Mouse (Mus musculus): ENCODE data around the gene Lrrc57.
A peak's percentile ranks its signal among the peaks of the same experiment; 100 is the strongest.
"Not testable (repeated sequence)": the region's sequence is repeated elsewhere in the genome, so short reads cannot be mapped to it uniquely, and the experiment has no call there.

Lrrc57 gene

DNA sequence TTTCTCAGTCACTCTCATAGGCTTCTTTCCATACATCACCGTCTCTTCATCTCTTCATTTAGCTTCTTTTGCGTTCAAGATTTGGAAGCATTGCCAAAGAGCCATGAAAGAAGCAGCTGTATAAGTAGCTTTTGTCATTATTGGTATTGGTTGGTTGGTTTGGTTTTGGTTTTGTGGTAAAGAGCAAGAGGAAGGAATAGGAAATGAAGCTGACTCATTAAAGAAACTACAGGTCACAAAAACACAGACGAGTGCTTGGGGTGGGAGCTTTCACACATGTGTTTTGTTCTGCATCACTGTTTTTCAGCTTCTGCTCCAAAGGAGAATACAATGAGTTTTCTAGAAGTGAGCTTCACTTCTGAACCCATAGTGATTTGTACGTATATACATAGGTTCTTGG is 9.8 kb downstream of the Lrrc57 start:
- DNase-seq (ENCODE audit: low read depth), result no peak

DNA sequence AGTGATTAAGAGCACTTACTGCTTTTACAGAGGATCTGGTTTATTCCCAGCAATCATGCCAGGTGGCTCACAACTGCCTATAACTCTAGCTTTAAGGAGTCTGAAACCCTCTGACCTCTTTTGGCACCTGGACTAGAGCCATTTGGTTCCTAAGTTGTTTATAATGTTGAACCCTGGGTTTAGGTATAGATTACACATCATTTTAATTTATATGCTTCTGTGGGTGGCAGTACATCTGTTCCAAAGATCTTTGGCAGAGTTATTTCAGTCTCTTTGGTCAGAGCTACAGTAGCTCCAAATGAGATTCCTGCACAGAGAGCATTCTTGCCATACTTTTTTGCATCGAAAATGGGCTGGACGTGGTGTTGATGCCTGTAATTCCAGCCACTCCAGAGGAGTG is 11.6 kb downstream of the Lrrc57 start:
- no peak for DNase-seq (ENCODE audit: low read depth)

DNA sequence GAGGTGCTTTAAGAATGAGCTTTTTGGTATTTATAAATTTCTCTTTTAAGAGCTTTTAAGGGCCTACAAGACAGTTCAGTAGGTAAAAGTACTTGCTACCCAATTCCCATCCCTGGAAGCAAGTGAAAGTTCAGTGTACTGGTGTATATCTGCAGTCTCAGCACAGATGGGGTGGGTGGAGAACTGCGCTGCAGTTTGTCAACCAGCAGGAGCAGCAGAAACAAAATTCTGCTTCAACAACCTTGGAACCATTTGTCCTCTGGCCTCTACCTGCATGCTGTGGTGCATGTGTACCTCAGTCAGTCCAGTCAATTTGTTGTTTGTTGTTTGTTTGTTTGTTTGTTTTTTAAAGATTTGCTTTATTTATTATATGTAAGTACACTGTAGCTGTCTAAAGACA is 17.1 kb downstream of the Lrrc57 start:
- DNase-seq (ENCODE audit: low read depth), result no peak

DNA sequence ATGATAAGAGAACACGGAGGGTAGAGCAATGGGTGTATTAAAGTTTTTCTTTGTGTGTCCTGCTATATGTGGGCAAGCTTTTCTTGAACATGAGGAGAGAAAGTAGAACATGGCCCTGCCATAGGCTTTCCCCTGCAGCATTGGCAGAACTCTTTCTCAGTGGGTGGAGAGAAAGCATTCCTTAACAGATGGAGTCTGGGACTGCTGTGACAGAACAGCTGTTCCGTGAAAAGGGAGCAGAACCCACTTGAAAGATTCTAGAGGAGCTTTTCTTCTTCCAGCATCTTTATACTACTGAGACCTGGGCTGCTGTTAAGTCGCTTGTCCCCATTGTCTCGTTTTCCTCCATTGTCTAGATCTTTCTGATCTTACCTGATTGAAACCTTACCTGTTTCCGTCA is 19.6 kb downstream of the Lrrc57 start:
- no peak for DNase-seq (ENCODE audit: low read depth)

- DNase-seq (ENCODE audit: low read depth), result peak; percentile 39
Observed at GRCm38 (mm10) chr2:120578286-120578685, 31.0 kb downstream of the Lrrc57 start.

DNA sequence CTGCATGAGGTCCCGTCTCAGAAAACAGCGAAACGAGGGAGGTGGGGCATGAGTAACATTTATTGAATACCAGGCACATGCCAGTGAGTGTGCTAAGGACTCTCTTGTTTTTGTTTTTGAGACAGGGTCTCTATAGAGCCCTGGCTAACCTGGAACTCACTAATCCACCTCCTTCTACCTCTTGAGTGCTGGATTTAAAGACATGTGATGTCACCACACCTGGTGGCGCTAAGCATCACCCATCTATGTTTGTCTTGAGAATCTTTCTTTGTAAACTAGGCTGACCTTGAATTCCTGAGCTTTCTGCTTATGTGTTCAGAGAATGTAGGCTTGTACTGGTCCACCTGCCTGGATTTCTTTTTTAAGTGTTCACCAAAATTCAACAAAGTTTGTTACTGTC is 31.5 kb downstream of the Lrrc57 start:
- DNase-seq (ENCODE audit: low read depth), result no peak

DNA sequence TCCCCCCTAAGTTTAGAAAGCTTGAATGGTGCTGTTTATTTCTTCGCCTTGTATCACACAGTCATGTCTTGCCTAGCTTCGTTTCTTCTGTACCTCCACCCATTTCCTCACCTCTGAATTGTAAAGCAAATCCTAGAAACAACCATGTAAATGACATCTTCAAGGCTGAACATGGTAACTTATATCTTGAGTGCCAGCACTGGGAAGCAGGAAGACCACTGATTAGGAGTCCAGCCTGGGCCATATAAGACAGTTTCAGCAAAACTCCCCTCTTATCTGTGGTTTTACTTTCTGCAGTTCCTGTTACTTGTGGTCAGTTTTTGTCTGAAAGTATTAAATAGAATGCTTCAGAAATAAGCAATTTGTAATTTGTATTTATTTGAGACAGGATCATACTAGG is 33.3 kb downstream of the Lrrc57 start:
- no peak for DNase-seq (ENCODE audit: low read depth)

DNA sequence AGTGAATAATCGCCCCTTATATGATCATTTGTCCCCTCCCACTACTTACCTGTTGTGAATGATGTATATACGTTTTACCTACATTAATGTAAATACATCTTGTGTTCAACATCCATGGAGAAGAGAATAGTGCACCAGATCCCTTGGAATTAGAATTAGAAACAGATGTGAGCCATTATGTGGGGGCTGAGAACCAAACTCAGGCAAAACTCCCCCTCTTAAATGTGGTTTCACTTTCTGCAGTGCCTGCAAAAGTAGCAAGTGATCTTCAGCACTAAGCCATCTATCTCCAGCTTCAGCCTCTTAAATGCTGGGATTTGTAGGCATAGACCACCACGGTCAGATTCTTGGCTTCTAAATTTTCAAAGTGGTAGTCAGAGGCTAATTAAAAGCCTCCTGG is 34.2 kb downstream of the Lrrc57 start:
- no peak for DNase-seq (ENCODE audit: low read depth)

- not testable (repeated sequence) for DNase-seq (ENCODE audit: low read depth)
Observed at GRCm38 (mm10) chr2:120572161-120572560, 37.2 kb downstream of the Lrrc57 start.

GRCm38 (mm10) chr2:120571081-120571480 is 38.2 kb downstream of the Lrrc57 start:
- DNase-seq (ENCODE audit: low read depth), result no peak

DNA sequence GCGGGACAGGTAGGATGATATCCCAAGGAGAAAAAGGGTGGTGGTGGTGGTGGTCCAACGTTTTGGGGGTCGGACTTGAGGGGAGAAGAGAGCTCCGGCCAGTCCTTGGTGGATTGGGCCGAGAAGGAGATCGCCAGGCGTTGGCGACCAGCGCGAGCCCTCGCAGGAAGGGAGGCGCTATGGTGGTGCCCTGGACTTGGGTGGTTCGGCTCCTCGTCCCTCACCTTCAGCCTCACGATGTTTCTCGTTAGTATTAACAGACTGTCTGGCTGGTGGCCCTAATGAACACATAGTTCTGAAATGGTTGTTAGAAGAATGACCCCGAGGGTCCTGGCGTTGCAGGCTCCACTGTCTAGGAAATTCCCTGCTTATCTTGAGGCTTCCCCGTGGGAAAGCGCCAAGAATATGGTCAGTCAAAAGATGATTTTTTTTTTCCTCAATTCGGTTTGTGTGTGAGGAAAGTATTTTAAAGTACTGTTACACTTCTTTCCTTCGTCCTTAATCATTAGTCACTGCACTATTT is 41.5 kb downstream of the Lrrc57 start:
- no peak for DNase-seq (ENCODE audit: low read depth)

DNA sequence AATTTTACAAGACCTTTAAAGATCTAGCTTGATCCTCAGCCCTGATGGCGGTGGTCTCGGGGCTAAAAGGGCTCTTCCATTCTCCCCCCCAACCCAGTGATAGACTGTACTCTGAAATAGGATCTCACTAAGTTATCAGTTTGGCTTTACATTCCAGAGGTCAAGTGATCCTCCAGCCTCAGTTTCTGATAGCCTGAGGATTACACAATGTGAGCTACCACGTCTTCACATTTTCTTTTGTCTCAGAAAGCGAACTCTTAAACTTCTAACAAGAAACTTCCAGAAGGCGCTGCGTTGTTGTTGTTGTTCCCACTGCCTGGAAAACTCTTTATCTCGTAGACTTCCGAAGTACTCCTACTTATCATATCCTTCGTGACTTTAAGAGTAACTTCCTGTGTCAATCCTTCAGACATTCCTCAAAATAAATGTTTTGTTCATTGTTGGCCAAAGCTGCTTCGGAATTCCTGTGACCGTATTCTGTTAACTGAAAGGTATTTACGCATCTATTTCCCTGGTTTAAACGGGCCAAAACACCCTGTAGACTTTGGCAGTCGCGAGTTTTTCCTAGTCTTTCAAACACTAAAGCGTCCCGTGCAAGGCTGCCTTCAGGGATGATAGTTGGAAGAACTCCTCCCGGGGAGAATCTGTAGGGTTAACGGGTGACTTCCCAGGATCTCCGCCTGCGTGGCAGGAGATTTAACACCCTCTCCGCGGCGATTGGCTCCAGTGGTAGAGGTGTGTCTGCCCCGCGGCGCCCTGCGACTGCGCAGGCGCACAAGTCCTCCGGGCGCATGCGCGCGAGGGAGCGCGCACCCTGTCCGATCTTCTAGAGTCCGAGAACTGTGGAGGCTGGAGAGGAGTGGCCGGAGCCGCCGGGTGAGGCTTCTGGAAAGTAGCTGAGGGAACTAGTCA is 42.2 kb downstream of the Lrrc57 start, which contains the start of gene Snap23:
Gene Snap23 (plus strand): TSS at position 786 of the 912 bp plus-strand sequence.
- DNase-seq (ENCODE audit: low read depth), result peak; percentile 91

DNA sequence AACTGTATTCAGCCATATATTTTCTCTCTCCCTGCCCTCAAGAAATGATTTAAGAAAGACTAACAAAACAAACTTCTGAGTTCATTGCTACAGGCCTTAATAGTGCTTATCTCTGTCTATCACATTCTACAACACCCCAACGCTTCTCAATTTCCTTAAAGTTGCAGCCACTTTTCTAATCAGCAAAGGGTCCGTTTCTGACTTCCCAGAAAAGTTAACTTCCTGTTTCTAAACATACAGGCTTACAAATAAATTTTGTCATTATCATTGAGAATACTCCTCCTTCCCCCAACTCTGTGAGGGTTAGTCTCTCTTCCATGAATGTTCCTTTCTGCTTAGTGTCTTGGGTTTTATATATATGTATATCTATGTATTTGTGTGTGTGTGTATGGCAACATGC is 44.0 kb downstream of the Lrrc57 start:
- DNase-seq (ENCODE audit: low read depth), result no peak

DNA sequence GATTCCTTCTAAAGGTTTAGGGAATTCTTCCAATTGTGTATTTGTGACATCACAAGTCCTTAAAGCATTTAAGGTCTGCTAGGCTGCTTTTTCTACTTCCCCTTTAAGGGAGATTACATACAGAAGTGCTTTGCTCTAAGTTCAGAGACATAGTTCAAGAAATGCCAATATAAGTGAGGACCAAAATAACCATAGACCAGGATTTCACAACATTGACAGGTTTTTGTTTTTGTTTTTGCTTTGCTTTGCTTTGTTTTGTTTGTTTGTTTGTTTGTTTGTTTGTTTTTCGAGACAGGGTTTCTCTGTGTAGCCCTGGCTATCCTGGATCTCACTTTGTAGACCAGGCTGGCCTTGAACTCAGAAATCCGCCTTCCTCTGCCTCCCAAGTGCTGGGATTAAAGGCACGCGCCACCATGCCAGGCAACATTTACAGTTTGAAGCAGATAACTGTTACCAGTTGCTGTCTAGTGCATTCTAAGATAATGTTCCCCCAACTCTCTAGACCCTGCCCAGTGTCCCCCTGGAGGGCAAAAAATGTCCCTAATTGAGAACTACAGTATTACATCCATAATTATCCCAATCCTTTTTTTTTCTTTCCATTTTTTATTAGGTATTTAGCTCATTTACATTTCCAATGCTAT is 44.7 kb downstream of the Lrrc57 start:
- not testable (repeated sequence) for DNase-seq (ENCODE audit: low read depth)

DNA sequence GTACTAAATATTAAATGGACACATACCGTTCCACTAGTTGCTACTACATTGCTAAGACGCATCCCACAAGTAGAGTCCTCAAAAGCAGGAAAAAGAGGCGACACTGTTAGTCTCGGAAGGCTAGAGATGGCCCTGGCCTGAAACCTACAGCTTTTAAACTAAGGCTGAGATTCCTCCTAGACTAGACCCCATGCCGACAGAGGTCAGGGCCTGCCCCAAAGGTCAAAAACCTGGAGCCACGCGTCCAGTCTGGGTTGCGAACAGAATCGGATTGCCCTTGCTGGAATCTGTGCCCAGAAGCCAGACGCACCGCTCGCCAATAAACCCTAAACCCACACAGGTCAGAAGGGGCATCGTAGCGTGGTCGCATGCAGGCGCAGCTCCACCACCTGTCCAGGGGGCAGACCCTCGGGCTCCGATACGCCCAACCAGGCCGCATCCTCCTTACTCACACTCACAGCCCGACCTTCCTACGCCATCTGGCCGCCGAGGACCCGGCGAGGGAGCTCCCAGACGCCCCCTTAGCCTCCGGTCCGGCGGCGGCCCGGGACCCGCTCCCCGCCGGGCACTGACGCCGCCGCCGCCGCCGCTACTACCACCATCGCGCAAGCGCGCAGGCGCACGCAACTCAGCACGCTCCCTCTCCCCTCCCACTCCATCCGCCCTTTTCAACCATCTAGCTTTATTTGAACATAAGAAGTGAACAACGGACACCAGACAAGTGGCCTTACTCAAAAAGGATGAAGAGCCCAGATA is 45.9 kb downstream of the Lrrc57 start, which contains the start of gene Zfp106:
Gene Zfp106 (minus strand): TSS at position 609 of the 756 bp plus-strand sequence.
- peak; percentile 91 for DNase-seq (ENCODE audit: low read depth)

DNA sequence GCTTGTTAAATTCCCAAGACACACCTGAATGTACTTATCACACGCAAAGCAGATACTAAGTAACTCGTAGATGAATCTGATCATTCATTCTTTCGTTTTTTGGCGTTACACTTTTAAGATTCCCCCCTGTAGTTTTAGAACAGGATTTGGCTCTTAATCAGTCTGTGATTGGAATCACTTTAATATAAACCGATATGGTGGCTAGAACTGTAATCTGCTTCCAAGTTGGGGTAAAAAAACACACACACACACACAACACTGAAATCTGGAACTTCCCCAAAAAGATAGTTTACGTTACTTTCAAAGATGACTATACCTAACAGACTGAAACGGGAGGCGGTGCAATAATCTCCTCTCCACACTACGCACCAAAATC is 46.5 kb downstream of the Lrrc57 start:
- DNase-seq (ENCODE audit: low read depth), result no peak

GRCm38 (mm10) chr2:120561524-120561923 is 47.8 kb downstream of the Lrrc57 start:
- DNase-seq (ENCODE audit: low read depth), result peak; percentile 16

DNA sequence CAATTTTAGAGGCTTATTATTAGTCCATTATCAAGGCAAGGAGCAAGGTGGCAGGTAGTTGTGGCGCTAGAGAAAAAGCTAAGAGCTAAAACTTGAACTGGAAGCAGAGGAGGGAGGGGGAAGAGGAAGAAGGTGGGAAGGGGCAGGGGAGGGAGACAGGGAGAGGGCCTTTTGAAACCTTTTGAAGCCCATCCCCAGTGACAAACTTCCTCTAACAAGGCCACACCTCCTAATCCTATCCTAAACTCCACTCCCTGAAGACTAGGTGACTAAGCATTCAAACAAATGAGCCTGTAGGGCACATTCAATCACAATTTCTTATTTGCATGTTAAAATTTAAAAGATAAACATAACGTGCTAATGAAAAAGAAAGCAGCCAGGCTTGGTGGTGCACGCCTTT is 50.5 kb downstream of the Lrrc57 start:
- DNase-seq (ENCODE audit: low read depth), result no peak

GRCm38 (mm10) chr2:120556868-120557267 is 52.5 kb downstream of the Lrrc57 start:
- no peak for DNase-seq (ENCODE audit: low read depth)
